Comparison of ENCODE assay signal across 8 mouse cellular contexts in genomic region chr7:130673169-130674033, GRCm38 (mm10).
DNase-seq lines count a peak whose midpoint lies in the region.

No protein-coding gene starts in this region.

- intact Hi-C loops in left cerebral cortex, postnatal 25 days (cut with DNase I), result loop anchor here (2.0 to 10.0 kb wide), 4 partner anchors 81 to 384 kb away; no protein-coding TSS in a partner anchor

- peak; percentile 26 for DNase-seq in left cerebral cortex, adult 11 months (ENCODE audit: low spot score)
- DNase-seq in left cerebral cortex, adult 9 months (ENCODE audit: low spot score in 2 of 2), result no peak
- peak; percentile 80 for DNase-seq in ZHBTc4 (ENCODE audit: low read depth, low spot score)
- peak; percentile 65 for DNase-seq in embryo, embryonic 9.5 days (ENCODE audit: extremely low spot score)
- peak; percentile 72 for DNase-seq in heart, postnatal 4 days
- DNase-seq in left cerebral cortex, postnatal 25 days (ENCODE audit: low spot score in 2 of 2), result peak; percentile 37 to 45
- peak; percentile 63 for DNase-seq in neural tube, embryonic 10.5 days (ENCODE audit: extremely low spot score, low spot score)
- DNase-seq in spleen, postnatal 14 days (ENCODE audit: low spot score in 2 of 2), result no peak

Comparison
In these comparisons a context has a peak if more than half of its experiments do, and no peak if none do; other contexts are left out.
1. DNase-seq: peak in left cerebral cortex, adult 11 months (single experiment), ZHBTc4 (single experiment), embryo, embryonic 9.5 days (single experiment), heart, postnatal 4 days (single experiment), left cerebral cortex, postnatal 25 days (2 of 2) and neural tube, embryonic 10.5 days (single experiment); none in left cerebral cortex, adult 9 months (0 of 2) and spleen, postnatal 14 days (0 of 2).